Mouse (Mus musculus): ENCODE data around the gene 4930451I11Rik. TPM values are rescaled to one million over a fixed set of nuclear protein-coding genes. Genes with fewer than 3 reads are reported as not detected.

4930451I11Rik gene
- polyA plus RNA-seq, 1 experiment from 2014 or later: not detected

GRCm38 (mm10) chr7:126809723-126810369, 21.6 kb downstream of the 4930451I11Rik start:
- no peak overlapping the region; the same call in 1 of the 2 replicates for H3K27ac ChIP-seq
- H3K36me3 ChIP-seq: peaks cover 4% of the 10 kb centered on the region; the same call in 1 of the 2 replicates
- H3K27me3 ChIP-seq: no peaks in the 10 kb centered on the region
- no peak for ATAC-seq (ENCODE audit: insufficient number of reproducible peaks, insufficient read depth, low FRiP score, low TSS enrichment)
- peak overlapping the region; percentile 71; the same call in 1 of the 2 replicates for H3K4me3 ChIP-seq
- peak overlapping the region; percentile 82 for H3K4me2 ChIP-seq (replicated peaks)
- H3K4me1 ChIP-seq: peaks cover 21% of the 10 kb centered on the region
- peak overlapping the region; percentile 76; the same call in 1 of the 2 replicates for H3K9ac ChIP-seq
- WGBS: 55% methylated on average over 5 of the region's 5 CpGs
- H3K9me3 ChIP-seq: no peaks in the 10 kb centered on the region

GRCm38 (mm10) chr7:126808703-126809455, 22.6 kb downstream of the 4930451I11Rik start:
- Histone ChIP-seq H3K9me3 (no peaks in the 10 kb centered on the region), H3K4me3 (peak overlapping the region; percentile 71), H3K4me1 (peaks cover 21% of the 10 kb centered on the region), H3K4me2 (replicated peaks) (peak overlapping the region; percentile 82), H3K9ac (peak overlapping the region; percentile 76), H3K36me3 (peaks cover 4% of the 10 kb centered on the region; the same call in 1 of the 2 replicates), H3K27ac (peak overlapping the region; percentile 80), H3K27me3 (no peaks in the 10 kb centered on the region)
- WGBS: under 1% methylated on average over 43 of the region's 43 CpGs
- ATAC-seq (ENCODE audit: insufficient number of reproducible peaks, insufficient read depth, low FRiP score, low TSS enrichment): peak; percentile 92

DNA sequence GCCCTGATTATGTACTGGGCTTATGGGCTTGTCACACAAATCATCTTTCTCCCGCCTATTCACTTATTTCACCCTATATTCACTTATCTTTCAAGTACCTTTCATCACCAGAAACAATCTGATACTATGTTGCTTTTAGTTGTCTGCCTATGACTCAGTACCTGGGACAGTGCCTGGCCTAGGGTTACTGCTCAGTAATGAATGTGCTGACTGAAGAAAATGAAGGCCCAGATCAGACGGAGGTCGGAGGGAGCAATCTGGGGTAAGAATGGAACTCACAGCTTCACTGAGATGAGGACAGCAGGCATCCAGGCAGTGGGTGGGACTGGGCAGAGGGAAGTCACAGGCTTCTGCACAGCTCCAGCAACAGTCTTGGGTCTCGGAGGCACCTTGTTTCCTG, 24.0 kb downstream of the 4930451I11Rik start:
- H3K4me3 ChIP-seq: peak overlapping the region; percentile 71; the same call in 1 of the 2 replicates
- H3K4me2 ChIP-seq (replicated peaks): peak overlapping the region; percentile 82
- ATAC-seq (ENCODE audit: insufficient number of reproducible peaks, insufficient read depth, low FRiP score, low TSS enrichment): no peak
- H3K4me1 ChIP-seq: peaks cover 21% of the 10 kb centered on the region
- H3K27ac ChIP-seq: no peak overlapping the region
- H3K36me3 ChIP-seq: peaks cover 10% of the 10 kb centered on the region; the same call in 1 of the 2 replicates
- H3K9me3 ChIP-seq: no peaks in the 10 kb centered on the region
- H3K9ac ChIP-seq: peak overlapping the region; percentile 76; the same call in 1 of the 2 replicates
- H3K27me3 ChIP-seq: no peaks in the 10 kb centered on the region
- 77% methylated on average over 4 of the region's 4 CpGs for WGBS

DNA sequence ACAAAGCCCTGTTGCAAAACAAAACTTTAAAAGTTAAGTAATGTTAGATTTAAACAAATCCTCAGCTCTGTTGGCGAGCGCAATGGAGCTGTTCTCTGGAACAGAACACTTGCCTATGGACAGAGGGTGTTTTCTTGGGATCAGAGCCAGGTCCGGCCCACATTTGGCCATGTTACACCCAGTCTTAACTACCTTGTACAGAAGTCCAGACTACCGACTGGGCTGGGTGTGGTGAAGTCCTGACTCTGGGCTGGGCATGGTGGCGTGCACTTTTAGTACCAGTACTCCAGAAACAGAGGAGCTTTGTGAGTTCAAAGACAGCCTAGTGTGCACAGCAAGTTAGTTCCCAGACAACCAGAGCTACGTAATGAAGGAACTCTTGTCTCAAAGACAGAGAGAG, 24.5 kb downstream of the 4930451I11Rik start:
- WGBS: 78% methylated on average over 6 of the region's 6 CpGs
- peaks cover 21% of the 10 kb centered on the region for H3K4me1 ChIP-seq
- H3K36me3 ChIP-seq: peaks cover 10% of the 10 kb centered on the region; the same call in 1 of the 2 replicates

GRCm38 (mm10) chr7:126803751-126804150, 27.7 kb downstream of the 4930451I11Rik start:
- Histone ChIP-seq H3K36me3 (peaks cover 10% of the 10 kb centered on the region; the same call in 1 of the 2 replicates), H3K27ac (no peak overlapping the region), H3K4me1 (peaks cover 26% of the 10 kb centered on the region), H3K9me3 (no peaks in the 10 kb centered on the region), H3K9ac (no peak overlapping the region), H3K27me3 (no peaks in the 10 kb centered on the region), H3K4me2 (replicated peaks) (no peak overlapping the region), H3K4me3 (no peak overlapping the region)
- ATAC-seq (ENCODE audit: insufficient number of reproducible peaks, insufficient read depth, low FRiP score, low TSS enrichment): no peak

More for the DNA sequence above, 24.5 kb downstream of the 4930451I11Rik start:
- H3K9me3 ChIP-seq: no peaks in the 10 kb centered on the region
- no peaks in the 10 kb centered on the region for H3K27me3 ChIP-seq
- H3K4me3 ChIP-seq: no peak overlapping the region
- no peak overlapping the region for H3K4me2 ChIP-seq (replicated peaks)
- H3K27ac ChIP-seq: no peak overlapping the region
- no peak for ATAC-seq (ENCODE audit: insufficient number of reproducible peaks, insufficient read depth, low FRiP score, low TSS enrichment)
- no peak overlapping the region for H3K9ac ChIP-seq

GRCm38 (mm10) chr7:126803181-126803580, 28.3 kb downstream of the 4930451I11Rik start:
- Histone ChIP-seq H3K4me1 (peaks cover 23% of the 10 kb centered on the region), H3K4me2 (replicated peaks) (no peak overlapping the region), H3K27me3 (no peaks in the 10 kb centered on the region), H3K4me3 (no peak overlapping the region), H3K36me3 (peaks cover 10% of the 10 kb centered on the region; the same call in 1 of the 2 replicates), H3K27ac (no peak overlapping the region), H3K9me3 (no peaks in the 10 kb centered on the region), H3K9ac (no peak overlapping the region)
- 90% methylated on average over 6 of the region's 6 CpGs for WGBS
- no peak for ATAC-seq (ENCODE audit: insufficient number of reproducible peaks, insufficient read depth, low FRiP score, low TSS enrichment)

GRCm38 (mm10) chr7:126802134-126802889, 29.1 kb downstream of the 4930451I11Rik start:
- Histone ChIP-seq H3K36me3 (peaks cover 10% of the 10 kb centered on the region; the same call in 1 of the 2 replicates), H3K4me1 (peaks cover 23% of the 10 kb centered on the region), H3K27ac (no peak overlapping the region), H3K4me3 (no peak overlapping the region), H3K4me2 (replicated peaks) (no peak overlapping the region), H3K27me3 (no peaks in the 10 kb centered on the region), H3K9ac (no peak overlapping the region), H3K9me3 (no peaks in the 10 kb centered on the region)
- 85% methylated on average over 11 of the region's 11 CpGs for WGBS
- ATAC-seq (ENCODE audit: insufficient number of reproducible peaks, insufficient read depth, low FRiP score, low TSS enrichment): no peak

DNA sequence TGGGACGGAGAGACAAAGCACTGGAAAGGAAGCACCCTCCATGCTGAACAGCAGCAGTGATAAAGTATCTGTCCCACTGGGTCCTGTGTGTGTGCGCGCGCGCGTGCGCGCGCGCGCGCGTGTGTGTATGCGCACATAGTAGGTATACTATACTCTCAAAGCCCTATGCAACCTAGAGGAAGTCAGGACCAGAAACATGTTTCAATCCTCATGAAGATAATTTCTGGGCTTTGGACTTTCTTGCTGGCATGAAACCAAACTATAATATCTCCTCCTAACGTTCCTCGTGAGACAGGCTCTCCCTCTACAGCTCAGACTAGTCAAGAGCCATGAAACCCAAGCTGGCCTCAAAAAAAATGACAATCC, 30.4 kb downstream of the 4930451I11Rik start:
- WGBS: 96% methylated on average over 16 of the region's 16 CpGs
- Histone ChIP-seq H3K27ac (no peak overlapping the region), H3K9ac (0 out of 2 replicates have a peak overlapping the region, but pooled peaks have one; percentile 15)

GRCm38 (mm10) chr7:126800269-126801056, 31.0 kb downstream of the 4930451I11Rik start:
- peak overlapping the region; percentile 84 for H3K4me2 ChIP-seq (replicated peaks)
- peak overlapping the region; percentile 95 for H3K27ac ChIP-seq
- peak overlapping the region; percentile 85 for H3K4me3 ChIP-seq
- no peaks in the 10 kb centered on the region for H3K9me3 ChIP-seq
- H3K36me3 ChIP-seq: peaks cover 22% of the 10 kb centered on the region
- peak overlapping the region; percentile 88 for H3K9ac ChIP-seq
- 50% methylated on average over 5 of the region's 5 CpGs for WGBS
- H3K4me1 ChIP-seq: peaks cover 30% of the 10 kb centered on the region
- no peak for ATAC-seq (ENCODE audit: insufficient number of reproducible peaks, insufficient read depth, low FRiP score, low TSS enrichment)
- no peaks in the 10 kb centered on the region for H3K27me3 ChIP-seq

More for the DNA sequence above, 30.4 kb downstream of the 4930451I11Rik start:
- no peak overlapping the region for H3K4me3 ChIP-seq
- peaks cover 30% of the 10 kb centered on the region for H3K4me1 ChIP-seq
- no peaks in the 10 kb centered on the region for H3K27me3 ChIP-seq
- H3K4me2 ChIP-seq (replicated peaks): no peak overlapping the region
- no peak for ATAC-seq (ENCODE audit: insufficient number of reproducible peaks, insufficient read depth, low FRiP score, low TSS enrichment)
- peaks cover 16% of the 10 kb centered on the region for H3K36me3 ChIP-seq
- no peaks in the 10 kb centered on the region for H3K9me3 ChIP-seq

GRCm38 (mm10) chr7:126799468-126800268, 31.8 kb downstream of the 4930451I11Rik start:
- Histone ChIP-seq H3K27ac (peak overlapping the region; percentile 95), H3K27me3 (no peaks in the 10 kb centered on the region), H3K4me3 (peak overlapping the region; percentile 85), H3K9ac (peak overlapping the region; percentile 88), H3K9me3 (no peaks in the 10 kb centered on the region), H3K4me1 (peaks cover 30% of the 10 kb centered on the region), H3K4me2 (replicated peaks) (peak overlapping the region; percentile 84), H3K36me3 (peaks cover 30% of the 10 kb centered on the region)
- WGBS: under 1% methylated on average over 36 of the region's 38 CpGs
- peak; percentile 87 for ATAC-seq (ENCODE audit: insufficient number of reproducible peaks, insufficient read depth, low FRiP score, low TSS enrichment)

Measured in embryonic facial prominence, embryonic 12.5 days (tissue).